Mouse (Mus musculus) midbrain, embryonic 11.5 days (tissue): ENCODE results near the gene Bbs2. TPM values are rescaled to one million over a fixed set of nuclear protein-coding genes. Genes with fewer than 3 reads are reported as not detected.
"Not testable (repeated sequence)": the region's sequence is repeated elsewhere in the genome, so short reads cannot be mapped to it uniquely, and the experiment has no call there.

Experiments
- ATAC-seq: fragments of 200-750 bp; cut with Nextera tagmentation; 2 replicates; pipeline ENCODE4 v1.8.0; 2017; ENCODE audit warnings: moderate TSS enrichment, moderate library complexity; ENCODE audit not compliant: low FRiP score
- DNase-seq: peaks from one replicate; pipeline ENCODE4 v3.0.0; 2015; ENCODE audit warnings: low spot score; ENCODE audit errors: missing footprints
- H3K27ac ChIP-seq: fragments of 300-500 bp; sonication (generic); 2 replicates; pipeline ENCODE4 v1.5.1; 2014; ENCODE audit warnings: low read depth, low read length
- H3K27me3 ChIP-seq: fragments of 300-500 bp; sonication (generic); 2 replicates; pipeline ENCODE4 v1.6.1; 2014; ENCODE audit warnings: mild to moderate bottlenecking, low read length, moderate library complexity, mixed read lengths; ENCODE audit not compliant: control insufficient read depth, insufficient read depth
- H3K36me3 ChIP-seq: fragments of 300-500 bp; sonication (generic); 2 replicates; pipeline ENCODE4 v1.6.1; 2014; ENCODE audit warnings: mild to moderate bottlenecking, low read length, moderate library complexity, mixed read lengths; ENCODE audit not compliant: control insufficient read depth, insufficient read depth
- H3K4me1 ChIP-seq: fragments of 300-500 bp; sonication (generic); 2 replicates; pipeline ENCODE4 v1.6.1; 2014; ENCODE audit warnings: low read length; ENCODE audit not compliant: control insufficient read depth, insufficient read depth
- H3K4me2 ChIP-seq: fragments of 300-500 bp; sonication (generic); 2 replicates; pipeline ENCODE4 v1.6.1; 2014; ENCODE audit warnings: mild to moderate bottlenecking, moderate library complexity
- H3K4me3 ChIP-seq: fragments of 300-500 bp; sonication (generic); 2 replicates; pipeline ENCODE4 v1.5.1; 2014; ENCODE audit warnings: low read depth, low read length
- H3K9ac ChIP-seq: fragments of 300-500 bp; sonication (generic); 2 replicates; pipeline ENCODE4 v1.6.1; 2014; ENCODE audit warnings: low read length
- H3K9me3 ChIP-seq: fragments of 300-500 bp; sonication (generic); 2 replicates; pipeline ENCODE4 v1.6.1; 2016; ENCODE audit warnings: low read length; ENCODE audit not compliant: control insufficient read depth
- WGBS: fragments of 180-500 bp; shearing (Covaris S2); extraction: QIAGEN DNeasy Blood & Tissue Kit; methylation state at CpG from one replicate; pipeline ENCODE4 v1.1.7; 2014; 5-methylcytosine and 5-hydroxymethylcytosine counted together
- polyA plus RNA-seq: library from polyadenylated mRNA; unstranded; fragments of >200 nt; fragmentation: Nextera tagmentation; extraction: Ambion mirVana; gene quantifications from 2 replicates; pipeline ENCODE4 v1.2.1, GENCODE M21; 2014

The Bbs2 gene
- polyA plus RNA-seq, result 21.3 and 26.6 TPM in 2 replicates

GRCm38 (mm10) chr8:94098081-94098974, at the start of gene Bbs2:
Gene Bbs2 (minus strand): TSS chr8:94098928.
- peak within 1 kb of the TSS; percentile 63 for H3K4me2 ChIP-seq
- DNase-seq (peak; percentile 100), ATAC-seq (peak; percentile 99)
- H3K27me3 ChIP-seq, result no peaks in the 10 kb centered on the region
- 2% methylated on average over 60 of the region's 61 CpGs for WGBS
- H3K9me3 ChIP-seq, result no peaks in the 10 kb centered on the region
- H3K36me3 ChIP-seq, result no peaks in the 10 kb centered on the region
- H3K4me1 ChIP-seq, result peaks cover 9% of the 10 kb centered on the region
- H3K9ac ChIP-seq, result peak within 1 kb of the TSS; percentile 82
- peak within 1 kb of the TSS; percentile 94 for H3K27ac ChIP-seq
- peak within 1 kb of the TSS; percentile 66 for H3K4me3 ChIP-seq

- H3K4me3 ChIP-seq, result no peak overlapping the region
- peaks cover 5% of the 10 kb centered on the region; the same call in 1 of the 2 replicates for H3K27me3 ChIP-seq
- no peaks in the 10 kb centered on the region for H3K36me3 ChIP-seq
- H3K9ac ChIP-seq, result no peak overlapping the region
- ATAC-seq (no peak), DNase-seq (no peak)
- no peak overlapping the region for H3K4me2 ChIP-seq
- H3K9me3 ChIP-seq, result no peaks in the 10 kb centered on the region
- H3K27ac ChIP-seq, result no peak overlapping the region
- peaks cover 11% of the 10 kb centered on the region for H3K4me1 ChIP-seq
- 26% methylated on average over 5 of the region's 5 CpGs for WGBS
These were observed 49.5 kb upstream of the Bbs2 start for GRCm38 (mm10) chr8:94148236-94148635.

GRCm38 (mm10) chr8:94140266-94140795, 41.6 kb upstream of the Bbs2 start:
- Histone ChIP-seq H3K4me3 (no peak overlapping the region), H3K9me3 (no peaks in the 10 kb centered on the region), H3K36me3 (no peaks in the 10 kb centered on the region), H3K4me1 (no peaks in the 10 kb centered on the region), H3K27ac (no peak overlapping the region), H3K4me2 (no peak overlapping the region), H3K9ac (no peak overlapping the region), H3K27me3 (no peaks in the 10 kb centered on the region)
- ATAC-seq (no peak), DNase-seq (no peak)
- WGBS, result 78% methylated on average over 4 of the region's 4 CpGs

GRCm38 (mm10) chr8:94136933-94137332, 38.2 kb upstream of the Bbs2 start, which contains the start of gene Mt4:
Gene Mt4 (plus strand): TSS chr8:94137197.
- no peaks in the 10 kb centered on the region for H3K4me1 ChIP-seq
- H3K27me3 ChIP-seq, result no peaks in the 10 kb centered on the region

GRCm38 (mm10) chr8:94136192-94136591, 37.5 kb upstream of the Bbs2 start:
- no peak for DNase-seq
- WGBS, result 83% methylated on average over 7 of the region's 7 CpGs
- no peak overlapping the region for H3K4me3 ChIP-seq
- H3K4me1 ChIP-seq, result no peaks in the 10 kb centered on the region
- no peak overlapping the region for H3K9ac ChIP-seq
- no peaks in the 10 kb centered on the region for H3K9me3 ChIP-seq
- H3K27me3 ChIP-seq, result no peaks in the 10 kb centered on the region
- no peak overlapping the region for H3K4me2 ChIP-seq
- H3K36me3 ChIP-seq, result no peaks in the 10 kb centered on the region
- no peak for ATAC-seq
- H3K27ac ChIP-seq, result no peak overlapping the region

More at GRCm38 (mm10) chr8:94136933-94137332, 38.2 kb upstream of the Bbs2 start, which contains the start of gene Mt4:
- DNase-seq, result no peak
- 62% methylated on average over 6 of the region's 6 CpGs for WGBS
- Histone ChIP-seq H3K27ac (no peak within 1 kb of the TSS), H3K9ac (no peak within 1 kb of the TSS), H3K4me3 (no peak within 1 kb of the TSS), H3K36me3 (no peaks in the 10 kb centered on the region), H3K9me3 (no peaks in the 10 kb centered on the region), H3K4me2 (no peak within 1 kb of the TSS)
- no peak for ATAC-seq

- ATAC-seq, result no peak
- 91% methylated on average over 6 of the region's 6 CpGs for WGBS
- Histone ChIP-seq H3K4me1 (no peaks in the 10 kb centered on the region), H3K27me3 (no peaks in the 10 kb centered on the region), H3K9me3 (no peaks in the 10 kb centered on the region), H3K27ac (no peak overlapping the region), H3K4me2 (no peak overlapping the region), H3K36me3 (no peaks in the 10 kb centered on the region), H3K4me3 (no peak overlapping the region), H3K9ac (no peak overlapping the region)
- no peak for DNase-seq
These were observed 36.8 kb upstream of the Bbs2 start for GRCm38 (mm10) chr8:94135556-94135955.

GRCm38 (mm10) chr8:94134601-94135000, 35.9 kb upstream of the Bbs2 start:
- H3K9me3 ChIP-seq, H3K4me3 ChIP-seq, ATAC-seq, H3K36me3 ChIP-seq, H3K27me3 ChIP-seq, H3K27ac ChIP-seq, H3K4me1 ChIP-seq, H3K4me2 ChIP-seq, DNase-seq, H3K9ac ChIP-seq: not testable (repeated sequence)
- WGBS, result 82% methylated on average over 3 of the region's 3 CpGs

- 87% methylated on average over 5 of the region's 5 CpGs for WGBS
- H3K4me2 ChIP-seq, result no peak overlapping the region
These were observed 33.4 kb upstream of the Bbs2 start for GRCm38 (mm10) chr8:94132096-94132495.

GRCm38 (mm10) chr8:94130126-94130525, 31.4 kb upstream of the Bbs2 start:
- no peak for DNase-seq
- WGBS, result 96% methylated on average over 4 of the region's 4 CpGs
- no peak overlapping the region for H3K9ac ChIP-seq

More at GRCm38 (mm10) chr8:94132096-94132495, 33.4 kb upstream of the Bbs2 start:
- Histone ChIP-seq H3K27me3 (no peaks in the 10 kb centered on the region), H3K36me3 (no peaks in the 10 kb centered on the region), H3K27ac (no peak overlapping the region), H3K9me3 (no peaks in the 10 kb centered on the region), H3K9ac (no peak overlapping the region), H3K4me1 (no peaks in the 10 kb centered on the region), H3K4me3 (no peak overlapping the region)
- DNase-seq, result no peak
- no peak for ATAC-seq

More at GRCm38 (mm10) chr8:94130126-94130525, 31.4 kb upstream of the Bbs2 start:
- H3K4me2 ChIP-seq, result no peak overlapping the region
- no peak overlapping the region for H3K27ac ChIP-seq
- no peaks in the 10 kb centered on the region for H3K27me3 ChIP-seq
- no peaks in the 10 kb centered on the region for H3K4me1 ChIP-seq
- H3K4me3 ChIP-seq, result no peak overlapping the region
- no peaks in the 10 kb centered on the region for H3K9me3 ChIP-seq
- H3K36me3 ChIP-seq, result no peaks in the 10 kb centered on the region
- ATAC-seq, result no peak
